Mouse (Mus musculus): ENCODE results near the gene Stxbp1. TPM values are rescaled to one million over a fixed set of nuclear protein-coding genes. Genes with fewer than 3 reads are reported as not detected.
"Not testable (repeated sequence)": the region's sequence is repeated elsewhere in the genome, so short reads cannot be mapped to it uniquely, and the experiment has no call there.

Stxbp1 gene
- polyA plus RNA-seq, 1 experiment from 2014 or later: 9.3 TPM

DNA sequence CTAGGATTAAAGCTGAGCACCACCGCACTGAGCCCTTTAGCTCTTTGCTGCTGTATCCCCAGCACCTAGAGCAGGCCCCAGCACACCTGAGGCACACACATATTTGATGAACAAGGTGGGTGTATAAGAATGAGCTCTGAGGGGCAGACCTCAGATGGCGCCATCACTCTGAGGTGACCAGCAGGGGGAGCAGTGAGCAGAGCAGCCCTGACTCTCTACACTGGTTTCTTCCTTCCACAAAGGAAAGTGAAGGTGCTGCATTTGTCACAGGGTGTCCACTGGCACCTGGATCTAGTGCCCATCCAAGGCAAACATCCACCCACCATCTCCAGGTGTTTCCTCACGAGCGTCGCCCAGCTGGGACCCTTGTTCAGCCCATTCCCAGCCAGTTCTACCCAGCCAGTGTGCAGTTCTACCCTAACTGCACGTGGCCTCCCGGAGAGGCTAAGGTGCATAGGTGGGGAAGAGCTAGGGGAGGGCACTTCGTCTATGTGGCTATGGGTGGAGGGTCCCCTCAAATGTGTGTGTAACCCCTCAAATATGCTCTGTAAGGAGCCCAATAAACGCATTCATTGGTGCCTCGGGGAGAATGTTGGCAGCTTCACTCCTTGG, 12.1 kb upstream of the Stxbp1 start:
- ATAC-seq (ENCODE audit: low FRiP score, low TSS enrichment) (peak; percentile 30; the same call in 1 of the 2 replicates), DNase-seq (ENCODE audit: low spot score) (peak; percentile 75)
- Histone ChIP-seq H3K9me3 (ENCODE audit: control insufficient read depth, low read length) (no peaks in the 10 kb centered on the region), H3K4me1 (replicated peaks; ENCODE audit: control insufficient read depth, insufficient read depth) (no peaks in the 10 kb centered on the region; the same call in 1 of the 2 replicates), H3K4me3 (ENCODE audit: low read depth, low read length) (no peak overlapping the region), H3K27me3 (ENCODE audit: control insufficient read depth, insufficient read depth, low read length) (no peaks in the 10 kb centered on the region), H3K27ac (replicated peaks) (no peak overlapping the region), H3K36me3 (ENCODE audit: control insufficient read depth, insufficient read depth, low read length) (no peaks in the 10 kb centered on the region), H3K4me2 (replicated peaks; ENCODE audit: low read depth) (no peak overlapping the region), H3K9ac (ENCODE audit: low read length) (no peak overlapping the region)
- no peak for TF ChIP-seq EP300 (optimal IDR thresholded peaks at IDR 0.05)
- peak; percentile 89 for TF ChIP-seq CTCF (IDR thresholded peaks at IDR 0.05; ENCODE audit: low read depth)
- WGBS: 42% methylated on average over 10 of the region's 10 CpGs

DNA sequence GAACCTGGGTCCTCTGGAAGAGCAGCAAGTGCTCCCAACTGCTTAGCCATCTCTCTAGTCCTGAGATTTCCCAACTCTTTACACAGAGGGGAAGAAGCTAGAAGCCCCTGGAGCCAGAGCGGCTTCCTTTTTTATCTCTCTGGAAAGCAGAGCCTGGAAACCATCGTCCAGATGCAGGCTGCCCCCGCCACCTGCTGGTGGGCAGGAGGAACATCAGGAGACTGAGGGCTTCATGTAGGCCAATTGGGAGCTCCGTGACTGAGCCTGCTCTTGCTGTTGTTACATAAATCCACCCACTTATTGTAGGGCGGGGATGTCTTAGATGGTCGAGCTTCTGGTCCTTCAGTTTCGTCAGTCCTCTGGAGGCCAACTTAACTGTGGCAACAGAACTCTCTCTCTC, 10.5 kb upstream of the Stxbp1 start:
- peak; percentile 68 for ATAC-seq (ENCODE audit: low FRiP score, low TSS enrichment)

DNA sequence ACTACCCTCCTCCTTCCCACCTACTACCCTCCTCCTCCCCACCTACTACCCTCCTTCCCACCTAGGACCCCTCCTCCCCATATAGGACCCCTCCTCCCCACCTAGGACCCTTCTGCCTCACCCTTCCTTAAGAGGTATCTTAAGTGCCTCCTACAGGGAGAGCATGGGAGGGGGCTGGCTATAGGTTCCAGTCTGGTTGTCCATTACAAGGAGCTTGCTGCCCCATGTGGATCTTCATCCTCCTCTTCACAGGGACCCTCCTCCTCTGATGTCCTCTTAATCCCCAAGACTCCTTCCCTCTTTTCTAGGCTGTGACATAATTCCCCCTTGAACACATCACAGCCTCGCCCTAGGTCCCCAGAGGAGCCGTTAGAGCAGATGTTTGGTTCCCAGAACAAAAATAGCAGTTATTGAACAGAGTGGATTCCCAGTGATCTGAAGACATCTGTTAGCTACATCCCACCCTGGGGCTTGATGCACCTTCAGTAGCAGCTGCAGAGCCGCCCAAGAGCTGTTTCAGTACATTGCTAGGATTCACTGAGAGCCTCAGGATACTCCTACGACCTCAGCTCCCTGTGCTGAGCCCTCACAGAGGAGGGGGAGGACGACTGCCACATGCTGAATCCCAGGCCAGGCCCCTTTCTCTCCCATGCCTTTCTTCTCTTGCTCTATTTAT, 8.9 kb upstream of the Stxbp1 start:
- ATAC-seq (ENCODE audit: low FRiP score, low TSS enrichment): no peak

More for the DNA sequence above, 10.5 kb upstream of the Stxbp1 start:
- Histone ChIP-seq H3K27me3 (ENCODE audit: control insufficient read depth, insufficient read depth, low read length) (no peaks in the 10 kb centered on the region), H3K36me3 (ENCODE audit: control insufficient read depth, insufficient read depth, low read length) (no peaks in the 10 kb centered on the region), H3K27ac (replicated peaks) (no peak overlapping the region), H3K9me3 (ENCODE audit: control insufficient read depth, low read length) (no peaks in the 10 kb centered on the region), H3K9ac (ENCODE audit: low read length) (no peak overlapping the region), H3K4me1 (replicated peaks; ENCODE audit: control insufficient read depth, insufficient read depth) (no peaks in the 10 kb centered on the region; the same call in 1 of the 2 replicates), H3K4me3 (ENCODE audit: low read depth, low read length) (no peak overlapping the region), H3K4me2 (replicated peaks; ENCODE audit: low read depth) (no peak overlapping the region)
- TF ChIP-seq EP300 (optimal IDR thresholded peaks at IDR 0.05) (no peak), CTCF (IDR thresholded peaks at IDR 0.05; ENCODE audit: low read depth) (peak; percentile 97)
- WGBS: 0% methylated on average over 7 of the region's 7 CpGs
- DNase-seq (ENCODE audit: low spot score): peak; percentile 85

DNA sequence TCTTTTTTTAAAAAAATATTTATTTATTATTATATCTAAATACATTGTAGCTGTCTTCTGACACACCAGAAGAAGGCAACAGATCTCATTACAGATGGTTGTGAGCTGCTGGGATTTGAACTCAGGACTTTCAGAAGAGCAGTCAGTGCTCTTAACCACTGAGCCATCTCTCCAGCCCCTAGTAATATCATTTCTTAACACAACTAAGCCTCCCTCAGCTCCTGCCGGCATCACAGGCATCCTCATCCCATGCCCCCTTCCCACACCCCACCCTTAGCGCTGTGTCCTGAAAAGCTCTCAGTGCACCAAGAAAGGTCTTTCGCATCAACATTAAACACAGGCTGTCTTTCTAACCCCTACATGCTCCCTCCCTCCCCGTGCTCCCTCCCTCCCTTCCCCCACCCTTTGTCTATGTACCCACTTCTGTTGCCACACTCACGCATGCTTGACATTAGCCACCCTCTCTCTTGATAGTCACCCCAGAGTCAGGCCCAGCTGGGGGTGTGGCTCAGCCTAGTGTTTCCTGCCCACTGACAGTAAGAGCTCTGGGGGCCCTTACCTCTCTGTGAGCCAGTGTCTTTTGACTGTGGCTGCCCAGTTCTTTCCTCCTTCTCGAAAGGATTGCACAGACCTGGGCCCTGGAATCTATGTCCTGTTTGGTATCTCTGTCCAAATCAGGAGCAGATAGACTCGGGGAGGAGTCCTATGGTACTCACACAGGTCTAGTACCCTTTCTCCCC, 8.2 kb upstream of the Stxbp1 start:
- no peak for DNase-seq (ENCODE audit: low spot score)
- H3K4me2 ChIP-seq (replicated peaks; ENCODE audit: low read depth): no peak overlapping the region
- no peak overlapping the region for H3K9ac ChIP-seq (ENCODE audit: low read length)
- H3K9me3 ChIP-seq (ENCODE audit: control insufficient read depth, low read length): no peaks in the 10 kb centered on the region
- no peak overlapping the region for H3K4me3 ChIP-seq (ENCODE audit: low read depth, low read length)
- no peak for ATAC-seq (ENCODE audit: low FRiP score, low TSS enrichment)
- no peaks in the 10 kb centered on the region for H3K36me3 ChIP-seq (ENCODE audit: control insufficient read depth, insufficient read depth, low read length)
- no peaks in the 10 kb centered on the region; the same call in 1 of the 2 replicates for H3K4me1 ChIP-seq (replicated peaks; ENCODE audit: control insufficient read depth, insufficient read depth)
- no peaks in the 10 kb centered on the region for H3K27me3 ChIP-seq (ENCODE audit: control insufficient read depth, insufficient read depth, low read length)
- TF ChIP-seq EP300 (optimal IDR thresholded peaks at IDR 0.05) (no peak), CTCF (IDR thresholded peaks at IDR 0.05; ENCODE audit: low read depth) (no peak)
- H3K27ac ChIP-seq (replicated peaks): no peak overlapping the region
- WGBS: 58% methylated on average over 7 of the region's 7 CpGs

More for the DNA sequence above, 8.9 kb upstream of the Stxbp1 start:
- Histone ChIP-seq H3K27me3 (ENCODE audit: control insufficient read depth, insufficient read depth, low read length) (no peaks in the 10 kb centered on the region), H3K36me3 (ENCODE audit: control insufficient read depth, insufficient read depth, low read length) (no peaks in the 10 kb centered on the region), H3K9ac (ENCODE audit: low read length) (no peak overlapping the region), H3K27ac (replicated peaks) (no peak overlapping the region), H3K4me2 (replicated peaks; ENCODE audit: low read depth) (no peak overlapping the region), H3K9me3 (ENCODE audit: control insufficient read depth, low read length) (no peaks in the 10 kb centered on the region), H3K4me3 (ENCODE audit: low read depth, low read length) (no peak overlapping the region), H3K4me1 (replicated peaks; ENCODE audit: control insufficient read depth, insufficient read depth) (no peaks in the 10 kb centered on the region; the same call in 1 of the 2 replicates)
- DNase-seq (ENCODE audit: low spot score): no peak
- WGBS: 55% methylated on average over 5 of the region's 5 CpGs
- TF ChIP-seq CTCF (IDR thresholded peaks at IDR 0.05; ENCODE audit: low read depth) (no peak), EP300 (optimal IDR thresholded peaks at IDR 0.05) (no peak)

GRCm38 (mm10) chr2:32854206-32854605, 7.2 kb upstream of the Stxbp1 start:
- ATAC-seq (ENCODE audit: low FRiP score, low TSS enrichment): peak; percentile 78

DNA sequence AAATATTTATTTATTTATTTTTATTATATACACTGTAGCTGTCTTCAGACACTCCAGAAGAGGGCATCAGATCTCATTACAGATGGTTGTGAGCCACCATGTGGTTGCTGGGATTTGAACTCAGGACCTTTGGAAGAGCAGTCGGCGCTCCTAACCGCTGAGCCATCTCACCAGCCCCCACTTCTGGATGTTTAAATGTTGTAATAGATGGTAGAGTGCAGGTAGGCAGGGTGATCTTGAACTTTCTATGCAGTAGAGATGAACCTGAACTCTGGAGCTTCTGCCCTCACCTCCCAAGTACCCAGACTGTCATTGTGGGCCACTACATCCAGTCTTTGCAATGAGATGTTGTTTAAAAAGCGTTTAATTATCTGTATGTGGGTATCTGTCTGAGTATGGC, 6.7 kb upstream of the Stxbp1 start:
- 71% methylated on average over 4 of the region's 4 CpGs for WGBS
- not testable (repeated sequence) for DNase-seq (ENCODE audit: low spot score); H3K4me3 ChIP-seq (ENCODE audit: low read depth, low read length); H3K9ac ChIP-seq (ENCODE audit: low read length); H3K4me2 ChIP-seq (replicated peaks; ENCODE audit: low read depth); H3K27me3 ChIP-seq (ENCODE audit: control insufficient read depth, insufficient read depth, low read length); H3K9me3 ChIP-seq (ENCODE audit: control insufficient read depth, low read length); H3K36me3 ChIP-seq (ENCODE audit: control insufficient read depth, insufficient read depth, low read length); H3K27ac ChIP-seq (replicated peaks); H3K4me1 ChIP-seq (replicated peaks; ENCODE audit: control insufficient read depth, insufficient read depth); ATAC-seq (ENCODE audit: low FRiP score, low TSS enrichment)

More at GRCm38 (mm10) chr2:32854206-32854605, 7.2 kb upstream of the Stxbp1 start:
- Histone ChIP-seq H3K36me3 (ENCODE audit: control insufficient read depth, insufficient read depth, low read length) (no peaks in the 10 kb centered on the region), H3K9ac (ENCODE audit: low read length) (no peak overlapping the region), H3K27me3 (ENCODE audit: control insufficient read depth, insufficient read depth, low read length) (no peaks in the 10 kb centered on the region), H3K4me2 (replicated peaks; ENCODE audit: low read depth) (no peak overlapping the region), H3K9me3 (ENCODE audit: control insufficient read depth, low read length) (no peaks in the 10 kb centered on the region), H3K4me1 (replicated peaks; ENCODE audit: control insufficient read depth, insufficient read depth) (no peaks in the 10 kb centered on the region; the same call in 1 of the 2 replicates), H3K4me3 (ENCODE audit: low read depth, low read length) (no peak overlapping the region), H3K27ac (replicated peaks) (no peak overlapping the region)
- 3% methylated on average over 8 of the region's 8 CpGs for WGBS
- TF ChIP-seq CTCF (IDR thresholded peaks at IDR 0.05; ENCODE audit: low read depth) (peak; percentile 97), EP300 (optimal IDR thresholded peaks at IDR 0.05) (no peak)
- DNase-seq (ENCODE audit: low spot score): peak; percentile 93
